Mouse (Mus musculus) liver, adult 2 months (tissue): Measurements from ENCODE around the gene Mapre1.

Experiments
- CTCF ChIP-seq: fragments of 200-500 bp; IDR thresholded peaks from 2 replicates; pipeline ENCODE4 v1.5.1; 2011; ENCODE audit warnings: low read depth, low read length, control low read depth
- POLR2A ChIP-seq: fragments of 200-500 bp; IDR thresholded peaks from 2 replicates; pipeline ENCODE4 v1.6.1; 2011; ENCODE audit warnings: low read length, control low read depth; ENCODE audit not compliant: insufficient read depth; ENCODE audit errors: extremely low read depth

GRCm38 (mm10) chr2:153710701-153711330 is 30.3 kb upstream of the Mapre1 start:
- no peak for TF ChIP-seq POLR2A
- peak; percentile 49; the same call in 1 of the 2 replicates for TF ChIP-seq CTCF
